ENCODE assay signal across 31 mouse cellular contexts in genomic region chr7:122738541-122738940, GRCm38 (mm10).
DNase-seq lines count a peak whose midpoint lies in the region; ATAC-seq and TF ChIP-seq lines count a peak whose summit lies in the region.
"Had no signal": no experiment of that assay in that cellular context is flagged by ENCODE, and none has a peak within 500 bp of the region (broad histone marks: within the 10 kb centered on the region; RNA-seq: fewer than 3 reads in every experiment).

No protein-coding gene starts in this region.

- WGBS in hindbrain, embryonic 13.5 days = 35% methylated on average over 5 of the region's 5 CpGs
- WGBS in hindbrain, embryonic 14.5 days = 33% methylated on average over 5 of the region's 5 CpGs
- WGBS in midbrain, embryonic 12.5 days = 49% methylated on average over 5 of the region's 5 CpGs
- 26% methylated on average over 5 of the region's 5 CpGs for WGBS in midbrain, postnatal 0 days

- ATAC-seq in hindbrain, embryonic 13.5 days (ENCODE audit: low FRiP score) = 0 out of 2 replicates have a peak, but pooled peaks have one; percentile 28
- no peak for ATAC-seq in hindbrain, embryonic 14.5 days (ENCODE audit: low FRiP score)
- ATAC-seq in midbrain, embryonic 12.5 days (ENCODE audit: low FRiP score, low read depth) = peak; percentile 52; the same call in 1 of the 2 replicates
- 0 out of 2 replicates have a peak, but pooled peaks have one; percentile 54 for ATAC-seq in midbrain, postnatal 0 days (ENCODE audit: low FRiP score)
- no peak for ATAC-seq in megakaryocyte-erythroid progenitor cell, adult 5-6 weeks (replicated peaks; ENCODE audit: low FRiP score, low TSS enrichment, poor library complexity, severe bottlenecking)
- ATAC-seq: activated CD4-positive, CD25-positive, alpha-beta regulatory T cell, adult 4 months; CD4-positive, CD25-positive, alpha-beta regulatory T cell, adult 4 months had no signal

- no peak overlapping the region for H3K9ac ChIP-seq in hindbrain, embryonic 13.5 days
- H3K9ac ChIP-seq in hindbrain, embryonic 14.5 days = no peak overlapping the region
- H3K9ac ChIP-seq in midbrain, embryonic 12.5 days (replicated peaks) = no peak overlapping the region
- no peak overlapping the region for H3K9ac ChIP-seq in midbrain, postnatal 0 days (replicated peaks; ENCODE audit: low read length, poor library complexity, severe bottlenecking)
- H3K9ac ChIP-seq: heart, embryonic 12.5 days; kidney, embryonic 15.5 days; limb, embryonic 12.5 days; liver, embryonic 15.5 days; lung, embryonic 14.5 days had no signal

- H3K4me2 ChIP-seq in hindbrain, embryonic 13.5 days = no peak overlapping the region
- no peak overlapping the region for H3K4me2 ChIP-seq in hindbrain, embryonic 14.5 days (replicated peaks)
- no peak overlapping the region for H3K4me2 ChIP-seq in midbrain, embryonic 12.5 days (replicated peaks)
- no peak overlapping the region for H3K4me2 ChIP-seq in midbrain, postnatal 0 days (ENCODE audit: low read depth, low read length, poor library complexity, severe bottlenecking)
- H3K4me2 ChIP-seq: heart, embryonic 12.5 days; kidney, embryonic 15.5 days; limb, embryonic 12.5 days; liver, embryonic 15.5 days; lung, embryonic 14.5 days had no signal

- no peak for TF ChIP-seq CTCF in midbrain, postnatal 0 days (IDR thresholded peaks at IDR 0.05)

- no peak overlapping the region for H3K27ac ChIP-seq in hindbrain, embryonic 13.5 days
- H3K27ac ChIP-seq in hindbrain, embryonic 14.5 days = no peak overlapping the region
- 0 out of 2 replicates have a peak overlapping the region, but pooled peaks have one; percentile 35 for H3K27ac ChIP-seq in midbrain, embryonic 12.5 days (replicated peaks)
- peak overlapping the region; percentile 57 for H3K27ac ChIP-seq in midbrain, postnatal 0 days (ENCODE audit: low read depth, low read length)
- H3K27ac ChIP-seq: gastrocnemius, adult 2 months; heart, adult 2 months; kidney, embryonic 15.5 days; left cerebral cortex, adult 2 months; limb, embryonic 12.5 days; liver, embryonic 15.5 days; stomach, postnatal 0 days had no signal

- no peaks in the 10 kb centered on the region for H3K27me3 ChIP-seq in hindbrain, embryonic 13.5 days
- no peaks in the 10 kb centered on the region for H3K27me3 ChIP-seq in hindbrain, embryonic 14.5 days (ENCODE audit: control insufficient read depth, insufficient read depth, low read length)
- no peaks in the 10 kb centered on the region for H3K27me3 ChIP-seq in midbrain, embryonic 12.5 days
- no peaks in the 10 kb centered on the region for H3K27me3 ChIP-seq in midbrain, postnatal 0 days (ENCODE audit: insufficient read depth, low read length)
- H3K27me3 ChIP-seq: heart, embryonic 12.5 days; kidney, embryonic 15.5 days; limb, embryonic 12.5 days; liver, embryonic 15.5 days had no signal

- no peak overlapping the region for H3K4me3 ChIP-seq in hindbrain, embryonic 13.5 days
- no peak overlapping the region for H3K4me3 ChIP-seq in hindbrain, embryonic 14.5 days (replicated peaks; ENCODE audit: low read length)
- no peak overlapping the region for H3K4me3 ChIP-seq in midbrain, embryonic 12.5 days
- no peak overlapping the region for H3K4me3 ChIP-seq in midbrain, postnatal 0 days (ENCODE audit: low read depth, low read length)
- H3K4me3 ChIP-seq: gastrocnemius, adult 2 months; heart, adult 2 months; heart, embryonic 12.5 days; kidney, embryonic 15.5 days; left cerebral cortex, adult 2 months; limb, embryonic 12.5 days; liver, embryonic 15.5 days had no signal

- H3K4me1 ChIP-seq in hindbrain, embryonic 13.5 days (replicated peaks) = peaks cover 12% of the 10 kb centered on the region
- 0 out of 2 replicates have a peak, but pooled peaks cover 3% of the 10 kb centered on the region for H3K4me1 ChIP-seq in hindbrain, embryonic 14.5 days (replicated peaks; ENCODE audit: control insufficient read depth, insufficient read depth, low read length)
- H3K4me1 ChIP-seq in midbrain, embryonic 12.5 days = peaks cover 6% of the 10 kb centered on the region; the same call in 1 of the 2 replicates
- H3K4me1 ChIP-seq in midbrain, postnatal 0 days (ENCODE audit: insufficient read depth, low read length) = peaks cover 15% of the 10 kb centered on the region
- H3K4me1 ChIP-seq: heart, embryonic 12.5 days; kidney, embryonic 15.5 days; limb, embryonic 12.5 days; liver, embryonic 15.5 days had no signal

- H3K36me3 ChIP-seq in hindbrain, embryonic 13.5 days = no peaks in the 10 kb centered on the region
- no peaks in the 10 kb centered on the region for H3K36me3 ChIP-seq in hindbrain, embryonic 14.5 days (replicated peaks; ENCODE audit: control insufficient read depth, insufficient read depth)
- H3K36me3 ChIP-seq in midbrain, embryonic 12.5 days = no peaks in the 10 kb centered on the region
- no peaks in the 10 kb centered on the region for H3K36me3 ChIP-seq in midbrain, postnatal 0 days (ENCODE audit: insufficient read depth, low read length)
- H3K36me3 ChIP-seq: heart, embryonic 12.5 days; kidney, embryonic 15.5 days; limb, embryonic 12.5 days; liver, embryonic 15.5 days had no signal

- no peaks in the 10 kb centered on the region for H3K9me3 ChIP-seq in hindbrain, embryonic 13.5 days
- H3K9me3 ChIP-seq in hindbrain, embryonic 14.5 days (ENCODE audit: control insufficient read depth, low read length) = no peaks in the 10 kb centered on the region
- no peaks in the 10 kb centered on the region for H3K9me3 ChIP-seq in midbrain, embryonic 12.5 days
- no peaks in the 10 kb centered on the region for H3K9me3 ChIP-seq in midbrain, postnatal 0 days (ENCODE audit: low read length)
- H3K9me3 ChIP-seq: heart, embryonic 12.5 days; kidney, embryonic 15.5 days; limb, embryonic 12.5 days; liver, embryonic 15.5 days had no signal

- no peak for DNase-seq in hindbrain, embryonic 14.5 days (ENCODE audit: low spot score)
- peak; percentile 48 for DNase-seq in retina, postnatal 1 day
- DNase-seq in retina, embryonic 14.5 days (ENCODE audit: low spot score) = no peak
- DNase-seq in midbrain, postnatal 0 days (ENCODE audit: low spot score) = peak; percentile 38
- no peak for DNase-seq in B cell, adult 2 months
- DNase-seq: adrenal gland, adult 2 months; adrenal gland, postnatal 36 days; cerebellum, adult 9-10 months; cerebellum, postnatal 36 days; gastrocnemius, adult 2 months; heart, adult 2 months; heart, postnatal 4 days; kidney, adult 18-20 months; kidney, postnatal 25 days; lung, embryonic 14.5 days; lung, postnatal 14 days; right cerebral cortex, adult 18-20 months; spleen, adult 18-20 months; thymus, adult 2 months; thymus, postnatal 36 days had no signal

Comparison
In these comparisons a context has a peak if more than half of its experiments do, and no peak if none do; other contexts are left out.
1. ATAC-seq: peak in hindbrain, embryonic 13.5 days (single experiment), midbrain, embryonic 12.5 days (single experiment) and midbrain, postnatal 0 days (single experiment); none in hindbrain, embryonic 14.5 days (single experiment) and megakaryocyte-erythroid progenitor cell, adult 5-6 weeks (single experiment).
2. DNase-seq: peak in retina, postnatal 1 day (single experiment) and midbrain, postnatal 0 days (single experiment); none in hindbrain, embryonic 14.5 days (single experiment), retina, embryonic 14.5 days (single experiment) and B cell, adult 2 months (0 of 2).
3. H3K27ac ChIP-seq: peak in midbrain, embryonic 12.5 days (single experiment) and midbrain, postnatal 0 days (single experiment); none in hindbrain, embryonic 13.5 days (single experiment) and hindbrain, embryonic 14.5 days (single experiment).